Mouse (Mus musculus) lung, embryonic 16.5 days (tissue): Measurements from ENCODE around the gene Aggf1. TPM values are rescaled to one million over a fixed set of nuclear protein-coding genes. Genes with fewer than 3 reads are reported as not detected.

Source experiments
- ATAC-seq: fragments of 200-750 bp; cut with Nextera tagmentation; 2 replicates; pipeline ENCODE4 v1.8.0; 2017; ENCODE audit warnings: low read depth, mild to moderate bottlenecking, moderate library complexity
- H3K27ac ChIP-seq: fragments of 300-500 bp; sonication (generic); 2 replicates; pipeline ENCODE4 v1.5.1; 2014; ENCODE audit warnings: mild to moderate bottlenecking, control low read depth, low read length
- H3K27me3 ChIP-seq: fragments of 300-500 bp; sonication (generic); 2 replicates; pipeline ENCODE4 v1.6.1; 2014; ENCODE audit warnings: low read depth, low read length, mixed read lengths; ENCODE audit not compliant: control insufficient read depth, insufficient read depth
- H3K36me3 ChIP-seq: fragments of 300-500 bp; sonication (generic); 2 replicates; pipeline ENCODE4 v1.6.1; 2014; ENCODE audit warnings: low read length; ENCODE audit not compliant: control insufficient read depth, insufficient read depth
- H3K4me1 ChIP-seq: fragments of 300-500 bp; sonication (generic); replicated peaks from 2 replicates; pipeline ENCODE4 v1.6.1; 2014; ENCODE audit warnings: low read length, mixed read lengths; ENCODE audit not compliant: control insufficient read depth, insufficient read depth
- H3K4me2 ChIP-seq: fragments of 300-500 bp; sonication (generic); 2 replicates; pipeline ENCODE4 v1.6.1; 2014; ENCODE audit warnings: low read depth, low read length, control low read depth
- H3K4me3 ChIP-seq: fragments of 300-500 bp; sonication (generic); 2 replicates; pipeline ENCODE4 v1.5.1; 2014; ENCODE audit warnings: mild to moderate bottlenecking, low read length, control low read depth
- H3K9ac ChIP-seq: fragments of 300-500 bp; sonication (generic); 2 replicates; pipeline ENCODE4 v1.6.1; 2014; ENCODE audit warnings: low read length, control low read depth
- H3K9me3 ChIP-seq: fragments of 300-500 bp; sonication (generic); 2 replicates; pipeline ENCODE4 v1.6.1; 2016; ENCODE audit warnings: low read length; ENCODE audit not compliant: control insufficient read depth
- WGBS: fragments of 180-500 bp; shearing (Covaris S2); extraction: QIAGEN DNeasy Blood & Tissue Kit; methylation state at CpG from one replicate; pipeline ENCODE4 v1.1.7; 2014; 5-methylcytosine and 5-hydroxymethylcytosine counted together
- polyA plus RNA-seq: library from polyadenylated mRNA; unstranded; fragments of >200 nt; fragmentation: Nextera tagmentation; extraction: Ambion mirVana; gene quantifications from 2 replicates; pipeline ENCODE4 v1.2.1, GENCODE M21; 2015

The Aggf1 gene
- polyA plus RNA-seq, 1 experiment from 2014 or later: 27.0 TPM

DNA sequence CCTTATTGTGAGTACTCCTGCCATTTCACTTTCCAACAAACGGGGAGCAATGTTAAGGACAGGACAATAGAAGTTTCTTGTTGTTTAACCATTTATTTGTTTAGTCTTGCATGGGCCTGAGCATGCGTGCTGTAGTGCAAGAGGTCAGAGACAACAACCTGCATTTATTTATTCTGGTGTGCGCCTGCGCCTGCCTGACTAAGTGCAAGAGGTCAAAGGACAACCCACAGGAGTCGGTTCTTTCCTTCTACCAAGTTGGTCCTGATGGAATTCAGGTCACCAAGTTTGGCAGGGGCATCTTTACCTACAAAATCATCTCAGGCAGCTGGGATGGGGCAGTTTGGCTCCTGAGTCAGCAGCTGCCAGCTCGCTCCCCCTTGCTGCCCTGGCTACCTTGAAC, 29.3 kb downstream of the Aggf1 start:
- 58% methylated on average over 6 of the region's 6 CpGs for WGBS
- ATAC-seq: no peak
- Histone ChIP-seq H3K36me3 (peaks cover 11% of the 10 kb centered on the region), H3K27me3 (no peaks in the 10 kb centered on the region), H3K9me3 (no peaks in the 10 kb centered on the region), H3K27ac (no peak overlapping the region), H3K4me1 (no peaks in the 10 kb centered on the region), H3K4me3 (no peak overlapping the region), H3K9ac (no peak overlapping the region), H3K4me2 (no peak overlapping the region)

- WGBS: 83% methylated on average over 8 of the region's 8 CpGs
- no peak for ATAC-seq
These were observed 31.7 kb downstream of the Aggf1 start for GRCm38 (mm10) chr13:95343470-95343869.

DNA sequence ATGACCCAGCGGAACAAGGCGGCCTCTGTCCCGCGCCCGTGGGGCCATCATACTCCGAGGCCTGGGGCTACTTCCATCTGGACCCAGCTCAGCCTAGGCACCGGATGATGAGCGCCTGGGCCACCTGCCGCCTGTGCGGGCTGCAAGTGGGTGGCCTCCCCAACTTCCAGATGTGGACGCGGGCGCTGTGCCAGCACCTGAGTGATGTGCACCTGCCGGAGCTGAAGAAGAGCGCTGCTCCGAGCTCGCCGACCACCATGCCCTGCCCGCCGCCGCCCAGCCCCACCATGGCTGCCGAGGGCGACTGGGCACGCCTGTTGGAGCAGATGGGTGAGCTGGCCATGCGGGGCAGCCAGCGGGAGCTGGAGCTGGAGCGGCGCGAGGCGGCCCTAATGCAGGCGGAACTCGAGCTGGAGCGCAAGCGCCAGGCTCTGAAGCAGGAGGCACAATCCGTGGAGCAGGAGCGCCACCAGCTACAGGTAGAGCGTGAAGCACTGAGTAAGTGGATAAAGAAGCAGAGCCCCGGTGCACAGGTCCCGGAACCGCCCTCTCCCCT, 39.0 kb downstream of the Aggf1 start:
- Histone ChIP-seq H3K4me1 (peaks cover 11% of the 10 kb centered on the region), H3K27ac (no peak overlapping the region), H3K4me2 (no peak overlapping the region), H3K36me3 (peaks cover 29% of the 10 kb centered on the region), H3K4me3 (no peak overlapping the region), H3K9me3 (0 out of 2 replicates have a peak, but pooled peaks cover 3% of the 10 kb centered on the region), H3K27me3 (no peaks in the 10 kb centered on the region), H3K9ac (no peak overlapping the region)
- 74% methylated on average over 33 of the region's 40 CpGs for WGBS
- no peak for ATAC-seq

More at GRCm38 (mm10) chr13:95343470-95343869, 31.7 kb downstream of the Aggf1 start:
- Histone ChIP-seq H3K4me3 (no peak overlapping the region), H3K4me2 (no peak overlapping the region), H3K9me3 (no peaks in the 10 kb centered on the region), H3K4me1 (no peaks in the 10 kb centered on the region), H3K9ac (no peak overlapping the region), H3K27me3 (no peaks in the 10 kb centered on the region), H3K27ac (no peak overlapping the region), H3K36me3 (peaks cover 13% of the 10 kb centered on the region)

GRCm38 (mm10) chr13:95332086-95332899, 42.9 kb downstream of the Aggf1 start:
- Histone ChIP-seq H3K4me1 (peaks cover 26% of the 10 kb centered on the region), H3K4me2 (no peak overlapping the region), H3K27me3 (no peaks in the 10 kb centered on the region), H3K4me3 (no peak overlapping the region), H3K36me3 (peaks cover 13% of the 10 kb centered on the region), H3K27ac (no peak overlapping the region), H3K9ac (no peak overlapping the region), H3K9me3 (0 out of 2 replicates have a peak, but pooled peaks cover 3% of the 10 kb centered on the region)
- no peak for ATAC-seq
- 71% methylated on average over 11 of the region's 11 CpGs for WGBS

DNA sequence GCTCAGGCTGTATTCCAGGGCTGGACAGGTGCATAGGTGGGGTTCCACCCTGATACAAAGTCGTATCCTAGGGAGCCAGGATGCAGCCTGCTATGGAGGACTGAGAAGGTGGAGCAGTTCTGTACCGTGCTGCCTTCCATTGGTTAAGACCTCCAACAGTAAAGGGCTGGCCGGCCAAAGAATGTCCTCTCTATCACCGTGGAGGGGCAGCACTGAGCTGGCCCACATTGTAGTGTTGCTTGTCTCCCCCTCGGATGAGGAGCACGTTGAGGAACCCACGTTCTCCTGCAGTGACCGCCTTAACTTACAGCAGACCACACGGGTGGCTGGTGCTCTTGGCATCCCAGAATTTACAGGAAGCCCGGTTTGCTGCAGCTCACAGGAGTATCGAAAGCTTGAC, 44.6 kb downstream of the Aggf1 start:
- no peak overlapping the region for H3K4me2 ChIP-seq
- 52% methylated on average over 11 of the region's 11 CpGs for WGBS

GRCm38 (mm10) chr13:95328767-95329166, 46.4 kb downstream of the Aggf1 start:
- Histone ChIP-seq H3K4me2 (no peak overlapping the region), H3K4me1 (peaks cover 35% of the 10 kb centered on the region), H3K27me3 (no peaks in the 10 kb centered on the region), H3K4me3 (no peak overlapping the region), H3K36me3 (no peaks in the 10 kb centered on the region; the same call in 1 of the 2 replicates), H3K9me3 (0 out of 2 replicates have a peak, but pooled peaks cover 3% of the 10 kb centered on the region), H3K27ac (no peak overlapping the region), H3K9ac (no peak overlapping the region)
- ATAC-seq: no peak
- 72% methylated on average over 11 of the region's 11 CpGs for WGBS

More for the DNA sequence above, 44.6 kb downstream of the Aggf1 start:
- no peaks in the 10 kb centered on the region; the same call in 1 of the 2 replicates for H3K36me3 ChIP-seq
- H3K4me3 ChIP-seq: no peak overlapping the region
- no peak for ATAC-seq
- no peak overlapping the region for H3K9ac ChIP-seq
- peaks cover 35% of the 10 kb centered on the region for H3K4me1 ChIP-seq
- H3K27ac ChIP-seq: no peak overlapping the region
- 0 out of 2 replicates have a peak, but pooled peaks cover 3% of the 10 kb centered on the region for H3K9me3 ChIP-seq
- no peaks in the 10 kb centered on the region for H3K27me3 ChIP-seq

- H3K36me3 ChIP-seq: no peaks in the 10 kb centered on the region
- H3K27me3 ChIP-seq: no peaks in the 10 kb centered on the region
- H3K4me1 ChIP-seq: peaks cover 32% of the 10 kb centered on the region
- peak overlapping the region; percentile 74 for H3K4me3 ChIP-seq
- WGBS: 6% methylated on average over 5 of the region's 5 CpGs
- peak overlapping the region; percentile 99 for H3K27ac ChIP-seq
- peak overlapping the region; percentile 95 for H3K4me2 ChIP-seq
- peak overlapping the region; percentile 95 for H3K9ac ChIP-seq
- H3K9me3 ChIP-seq: no peaks in the 10 kb centered on the region
- no peak for ATAC-seq
These were observed 47.8 kb downstream of the Aggf1 start for GRCm38 (mm10) chr13:95327345-95327741.

DNA sequence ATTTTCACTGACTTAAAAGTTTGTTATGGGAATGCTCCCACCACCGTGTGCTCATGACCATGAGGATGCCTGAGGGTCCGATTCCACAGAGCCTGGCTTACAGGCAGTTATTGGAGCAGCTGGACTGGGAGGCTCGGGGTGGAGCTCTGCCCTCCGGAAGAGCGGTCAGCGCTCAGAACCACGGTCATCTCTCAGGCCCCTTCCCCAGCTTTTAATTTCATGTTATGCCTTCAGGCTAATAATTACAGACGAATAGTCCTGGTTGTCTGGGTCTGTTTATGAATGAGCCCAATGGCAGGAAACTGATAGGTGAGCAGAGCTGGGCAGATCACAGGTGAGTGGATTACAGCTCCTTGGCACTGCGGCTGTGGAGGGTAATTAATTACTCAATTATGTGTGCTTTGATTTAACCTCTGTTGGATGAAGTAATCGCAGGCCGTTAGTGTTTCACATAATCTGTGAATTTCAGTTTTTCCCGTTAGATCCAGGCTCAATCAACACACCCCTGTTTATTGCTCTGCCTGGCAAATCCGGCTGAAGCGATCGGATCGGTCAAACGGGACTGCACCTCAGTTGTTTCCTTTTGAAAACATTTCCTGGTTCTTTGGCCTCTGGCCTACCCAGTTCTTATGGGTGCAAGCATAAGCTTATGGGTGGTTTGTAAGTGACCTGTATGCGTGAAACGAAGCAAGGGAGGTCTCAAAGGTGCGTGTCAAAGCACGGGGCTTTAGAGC, 48.4 kb downstream of the Aggf1 start:
- peak overlapping the region; percentile 74 for H3K4me3 ChIP-seq
- no peaks in the 10 kb centered on the region for H3K36me3 ChIP-seq
- WGBS: 9% methylated on average over 21 of the region's 21 CpGs
- no peaks in the 10 kb centered on the region for H3K9me3 ChIP-seq
- ATAC-seq: no peak
- H3K9ac ChIP-seq: peak overlapping the region; percentile 95
- peaks cover 28% of the 10 kb centered on the region for H3K4me1 ChIP-seq
- H3K4me2 ChIP-seq: peak overlapping the region; percentile 95
- peak overlapping the region; percentile 99 for H3K27ac ChIP-seq
- H3K27me3 ChIP-seq: no peaks in the 10 kb centered on the region
